Mouse (Mus musculus) kidney, postnatal 10 days (tissue): ENCODE measurements around the gene Wdcp.
"Not testable (repeated sequence)": the region's sequence is repeated elsewhere in the genome, so short reads cannot be mapped to it uniquely, and the experiment has no call there.

Experiments
- DNase-seq: peaks from one replicate; pipeline ENCODE4 v3.0.0; 2021; ENCODE audit warnings: mixed read lengths

The Wdcp gene

DNA sequence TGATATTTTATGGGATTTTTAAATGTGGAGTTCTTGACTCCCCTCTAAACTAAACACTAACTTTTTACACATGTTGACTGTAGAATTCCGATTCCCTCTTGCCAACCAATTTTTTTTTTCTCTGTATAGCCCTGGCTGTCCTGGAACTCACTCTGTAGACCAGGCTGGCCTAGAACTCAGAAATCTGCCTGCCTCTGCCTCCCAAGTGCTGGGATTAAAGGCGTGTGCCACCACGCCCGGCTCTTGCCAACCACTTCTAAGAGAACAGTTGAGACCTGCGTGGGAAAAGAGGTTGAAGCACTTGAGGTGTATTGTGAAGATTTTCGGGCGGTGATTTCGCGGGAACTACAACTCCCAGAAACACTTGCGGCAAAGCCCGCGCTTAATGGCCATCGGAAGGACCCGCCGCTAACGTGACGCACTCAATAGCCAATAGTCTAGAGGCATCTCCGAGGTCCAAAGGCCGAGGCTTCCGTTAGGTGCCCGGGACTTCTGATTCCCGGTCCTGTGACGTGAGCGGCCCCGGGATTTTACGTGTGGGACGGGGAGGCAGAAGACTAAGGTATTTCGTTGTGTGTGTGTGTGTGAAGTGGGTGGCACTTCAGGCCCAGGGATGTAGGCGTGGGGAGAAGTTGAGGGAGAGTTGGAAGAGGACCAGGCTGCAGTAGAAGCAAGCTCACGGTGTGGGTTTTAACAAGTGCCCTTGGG is at the start of gene Wdcp:
Wdcp (plus strand) TSS at position 414 of the 708 bp plus-strand sequence.
- peak; percentile 93 for DNase-seq

GRCm38 (mm10) chr12:4793718-4794117 is 49.4 kb upstream of the Wdcp start:
- peak; percentile 49 for DNase-seq

DNA sequence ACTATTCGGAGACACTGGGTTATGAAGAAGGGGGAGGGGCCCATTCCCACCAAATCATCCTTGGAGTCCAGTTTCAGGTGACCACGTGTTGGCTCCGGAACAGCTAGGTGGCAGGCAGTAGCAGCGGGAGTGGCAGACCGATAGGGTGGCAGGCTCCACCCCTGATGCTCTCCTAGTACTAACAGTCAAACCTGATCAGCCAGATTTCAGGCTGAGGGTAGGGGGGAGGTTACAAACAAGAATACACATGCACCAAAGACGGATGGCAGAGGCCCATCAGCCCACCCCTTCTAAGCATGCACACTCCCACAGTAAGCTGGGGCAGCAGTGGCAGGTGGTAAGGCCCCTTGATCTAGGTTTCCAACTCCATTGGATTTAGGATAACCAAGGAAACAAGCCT is 45.6 kb upstream of the Wdcp start:
- not testable (repeated sequence) for DNase-seq

- DNase-seq = no peak
Measured at GRCm38 (mm10) chr12:4811036-4811435, 32.1 kb upstream of the Wdcp start.

DNA sequence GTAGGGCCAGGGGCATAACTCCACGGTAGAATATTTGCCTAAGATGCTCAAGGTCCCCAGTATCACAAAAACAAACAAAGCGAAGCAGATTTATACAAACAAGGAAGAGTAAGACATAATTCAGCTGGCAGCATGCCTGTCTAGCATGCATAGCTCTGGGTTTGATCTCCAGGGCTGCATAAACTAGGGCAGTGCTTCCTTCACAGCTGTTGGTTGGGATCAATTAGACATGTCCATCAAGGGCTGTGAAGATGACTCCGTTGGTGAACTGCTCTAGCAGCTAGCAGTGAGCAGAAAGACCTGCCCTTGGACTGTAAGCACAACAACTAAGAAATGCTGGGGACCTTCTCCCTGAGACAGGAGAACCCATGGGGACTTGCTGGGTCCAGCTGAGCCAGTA is 31.4 kb upstream of the Wdcp start:
- DNase-seq = peak; percentile 15

DNA sequence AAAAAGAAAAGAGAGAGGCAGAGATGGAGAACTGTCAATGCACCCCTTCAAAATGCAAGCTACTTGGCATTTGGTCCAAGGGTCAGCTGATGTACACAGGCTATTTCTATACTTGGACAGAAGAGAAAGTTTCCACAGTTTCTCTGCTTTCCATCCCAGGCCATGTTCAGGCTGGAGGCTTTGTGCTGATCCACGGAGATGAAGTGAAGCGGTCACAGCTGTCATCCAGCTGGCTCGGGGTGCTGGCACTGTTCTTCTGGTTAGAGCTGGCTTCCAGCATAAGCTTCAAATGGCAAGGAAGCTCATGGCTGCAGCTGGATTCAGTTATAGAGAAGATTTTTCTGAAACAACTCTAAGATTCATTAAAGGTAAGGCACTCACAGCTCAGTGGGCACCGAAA is 29.5 kb upstream of the Wdcp start:
- peak; percentile 18 for DNase-seq

DNA sequence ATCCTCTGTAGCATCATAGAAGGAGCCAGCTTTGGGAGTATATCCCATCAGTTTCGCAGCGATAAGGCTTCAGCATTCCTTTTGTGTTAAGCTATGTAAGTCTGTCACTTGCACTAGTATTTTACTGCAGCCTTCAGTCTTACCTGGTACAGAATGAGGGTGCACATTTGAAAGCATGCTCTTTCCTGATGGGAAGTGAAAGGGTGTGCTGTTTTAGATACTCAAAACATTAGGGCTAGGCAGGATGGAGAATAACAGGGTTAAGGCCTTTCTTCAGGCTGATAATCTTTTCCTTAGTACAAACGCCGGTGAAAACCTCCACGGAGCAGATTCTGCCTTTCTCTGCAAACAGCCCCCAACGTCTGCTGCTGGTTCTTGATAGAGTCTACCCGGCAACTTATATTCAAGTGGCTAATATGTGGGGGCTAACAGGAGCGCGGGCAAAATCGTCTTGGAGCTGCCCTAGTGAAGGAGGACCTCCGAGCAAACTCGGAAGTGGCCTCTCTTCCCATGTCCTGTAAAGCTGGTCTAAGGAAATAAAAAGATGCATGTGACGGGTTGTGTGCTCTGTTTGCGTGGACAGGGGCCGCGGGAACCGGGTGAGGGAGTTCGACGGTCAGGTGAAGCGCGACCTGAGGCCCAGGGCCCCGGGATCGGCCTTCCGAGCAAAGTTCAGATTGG is 26.3 kb upstream of the Wdcp start:
- no peak for DNase-seq

DNA sequence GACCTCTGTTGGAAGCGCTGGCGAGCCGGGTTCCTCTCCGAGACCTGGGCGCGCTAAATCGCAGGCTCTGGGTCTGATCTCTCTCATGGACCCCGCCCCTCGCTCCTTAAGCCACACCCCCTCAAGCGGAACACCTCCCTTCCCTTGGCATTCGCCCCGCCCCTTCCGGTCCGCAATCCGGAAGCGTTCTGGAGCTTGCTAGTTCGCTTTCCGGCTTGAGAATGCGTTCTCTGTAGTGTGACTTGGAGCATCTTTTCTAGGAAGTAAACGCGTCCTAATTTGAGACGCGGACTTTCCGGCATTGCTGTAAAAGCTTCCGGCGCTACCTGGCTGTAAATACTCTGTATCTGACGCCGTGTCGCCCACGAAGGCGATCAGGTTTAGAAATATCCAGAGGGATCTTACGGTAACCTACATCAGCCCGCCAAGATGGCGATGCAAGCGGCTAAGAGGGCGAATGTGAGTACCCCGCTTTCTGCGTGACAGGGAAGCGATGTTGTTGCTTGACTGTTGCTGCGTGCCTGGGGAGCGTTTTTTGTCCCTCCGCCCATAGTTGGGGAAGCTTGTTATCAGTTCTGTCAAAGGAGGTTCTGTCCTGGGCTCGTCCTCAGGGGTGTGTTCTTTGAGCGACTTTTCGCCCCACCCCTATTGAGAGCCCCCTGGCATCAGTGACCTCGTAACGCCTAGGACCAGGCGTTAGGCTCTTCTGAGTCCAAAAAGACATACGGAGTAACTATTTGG is 25.6 kb upstream of the Wdcp start, which contains the start of gene Sf3b6:
Sf3b6 (plus strand) TSS at position 184 of the 741 bp plus-strand sequence.
- DNase-seq = peak; percentile 99

- DNase-seq = no peak
Measured at GRCm38 (mm10) chr12:4827256-4827655, 15.8 kb upstream of the Wdcp start.

- no peak for DNase-seq
Measured at GRCm38 (mm10) chr12:4836959-4837358, 6.1 kb upstream of the Wdcp start.

GRCm38 (mm10) chr12:4840010-4840409 is 3.1 kb upstream of the Wdcp start:
- DNase-seq = no peak

GRCm38 (mm10) chr12:4840741-4841140 is 2.4 kb upstream of the Wdcp start:
- DNase-seq = peak; percentile 18

DNA sequence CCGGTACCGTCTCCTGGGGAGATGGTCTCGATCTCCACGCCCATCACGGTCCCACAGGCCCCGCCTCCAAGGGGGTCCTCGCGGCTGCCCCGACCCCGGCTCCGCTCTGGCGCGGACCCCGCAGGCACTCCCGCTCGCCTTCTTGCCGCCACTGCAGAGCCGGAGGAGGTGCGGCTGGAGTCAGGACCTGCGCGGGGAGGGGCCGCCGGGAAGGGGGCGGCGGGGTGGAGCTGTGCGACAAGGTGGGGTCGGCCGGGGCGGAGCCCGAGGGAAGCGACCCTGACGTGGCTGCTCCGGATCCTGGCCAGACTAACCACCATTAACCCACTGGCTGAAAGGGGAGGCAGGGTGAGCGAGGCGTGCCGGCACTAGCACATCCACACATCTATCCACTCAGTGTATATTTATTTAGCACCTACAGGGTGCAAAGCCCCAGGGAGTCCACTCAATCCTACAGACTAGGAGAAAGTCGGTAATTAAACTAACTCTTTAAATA is 1.7 kb upstream of the Wdcp start, which contains the start of gene Fkbp1b:
Fkbp1b (minus strand) TSS at position 200 of the 496 bp plus-strand sequence.
- DNase-seq = peak; percentile 78

DNA sequence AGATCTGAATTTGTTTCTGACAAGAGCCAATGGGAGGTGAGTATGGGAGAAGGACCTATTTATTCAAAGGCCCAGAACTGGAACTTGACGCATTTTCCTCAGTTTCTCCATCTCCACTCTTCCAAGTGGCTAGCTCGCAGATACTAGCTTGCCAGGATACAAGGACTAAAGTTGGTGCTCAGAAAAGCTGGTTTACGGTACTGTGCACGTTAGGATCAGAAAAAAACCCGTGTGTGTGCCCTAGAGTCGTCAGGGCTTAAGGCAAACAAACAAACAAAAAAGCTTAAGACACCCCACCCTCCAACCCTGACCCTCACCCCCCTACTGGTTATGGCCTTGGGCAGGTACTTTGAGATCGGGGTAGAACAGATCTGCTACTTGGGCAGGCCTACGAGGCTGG is 647 bp upstream of the Wdcp start:
- no peak for DNase-seq

- DNase-seq = peak; percentile 61
Measured at GRCm38 (mm10) chr12:4843741-4844140, 638 bp downstream of the Wdcp start.

- peak; percentile 34 for DNase-seq
Measured at GRCm38 (mm10) chr12:4856160-4856559, 13.1 kb downstream of the Wdcp start.

DNA sequence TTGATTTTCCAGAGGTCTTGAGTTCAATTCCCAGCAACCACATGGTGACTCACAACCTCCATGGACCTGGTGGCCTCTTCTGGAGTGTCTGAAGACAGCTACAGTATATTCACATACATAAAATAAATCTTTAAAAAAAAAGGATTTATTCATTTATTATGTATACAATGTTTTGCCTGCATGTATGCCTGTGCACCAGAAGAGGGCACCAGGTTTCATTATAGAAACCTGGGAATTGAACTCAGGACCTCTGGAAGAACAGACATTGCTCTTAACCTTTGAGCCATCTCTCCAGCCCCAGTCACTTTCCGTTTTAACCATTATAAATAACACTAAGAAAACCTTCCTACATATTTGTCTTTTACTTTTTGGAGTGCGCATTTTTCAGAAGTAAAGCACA is 13.7 kb downstream of the Wdcp start:
- DNase-seq = no peak

DNA sequence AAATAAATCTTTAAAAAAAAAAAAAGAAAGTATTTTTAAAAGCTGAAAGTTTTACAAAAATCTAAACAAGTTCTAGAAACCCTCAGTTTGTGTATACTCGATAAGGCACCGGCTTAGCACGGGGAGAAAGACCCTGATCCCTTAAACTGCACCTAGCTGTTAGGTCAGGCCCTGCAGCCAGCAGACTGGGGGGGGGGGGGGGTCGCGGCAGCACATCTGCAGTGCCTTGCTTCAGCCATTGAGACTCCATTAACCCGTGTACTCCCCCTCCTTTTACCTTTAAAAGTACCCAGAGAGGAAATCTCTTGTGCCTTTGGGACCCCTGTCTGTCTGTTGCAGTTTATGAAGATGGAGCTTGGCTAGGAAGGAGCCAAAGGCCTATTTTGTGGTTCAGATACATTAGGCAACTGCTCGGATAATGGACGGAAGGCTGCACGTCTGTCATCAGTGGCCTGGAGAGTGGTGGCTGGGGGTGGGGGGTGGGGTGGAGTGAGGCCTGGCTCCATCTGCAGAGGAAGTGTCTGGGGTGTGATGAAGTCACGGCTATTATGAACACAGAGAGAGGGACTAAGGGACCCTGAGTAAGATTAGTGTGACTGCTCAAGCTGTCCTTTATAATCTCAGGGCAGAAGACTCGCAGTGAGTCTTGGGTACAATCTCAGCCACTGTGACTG is 16.3 kb downstream of the Wdcp start:
- DNase-seq = no peak

- DNase-seq = no peak
Measured at GRCm38 (mm10) chr12:4862672-4863071, 19.6 kb downstream of the Wdcp start.

DNA sequence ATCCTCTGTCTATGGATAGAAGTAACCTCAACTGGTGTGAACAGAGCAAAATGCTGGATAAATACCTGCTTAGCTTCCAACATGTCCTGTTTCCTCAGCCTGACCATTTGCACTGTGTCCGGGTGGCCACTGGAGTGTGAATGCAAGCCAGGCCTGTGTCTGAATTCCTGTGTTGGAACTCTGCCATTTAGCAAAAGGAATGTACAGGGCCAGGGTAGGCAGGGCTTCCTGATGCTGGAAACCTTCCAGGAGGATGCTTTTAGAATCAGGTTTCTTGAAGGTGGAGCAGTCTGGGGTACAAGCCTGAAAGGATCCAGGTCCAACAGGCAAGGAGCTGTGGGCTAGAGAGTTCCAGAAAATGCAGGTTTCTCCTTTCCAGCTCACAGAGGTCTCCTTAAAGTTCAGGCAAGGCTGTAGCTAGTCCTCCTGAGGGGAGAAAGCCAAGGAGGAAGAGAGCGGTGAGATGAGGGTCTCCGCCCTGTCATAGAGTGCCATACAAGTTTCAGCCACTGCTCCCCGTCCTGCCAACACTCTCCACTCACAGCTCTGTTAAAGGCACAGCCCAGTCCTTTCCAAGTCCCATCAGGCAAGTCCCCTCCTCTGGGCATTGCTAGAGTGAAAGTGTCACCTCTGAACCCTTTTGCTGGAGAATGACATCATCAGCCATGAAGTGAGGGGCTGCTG is 20.7 kb downstream of the Wdcp start:
- peak; percentile 76 for DNase-seq

DNA sequence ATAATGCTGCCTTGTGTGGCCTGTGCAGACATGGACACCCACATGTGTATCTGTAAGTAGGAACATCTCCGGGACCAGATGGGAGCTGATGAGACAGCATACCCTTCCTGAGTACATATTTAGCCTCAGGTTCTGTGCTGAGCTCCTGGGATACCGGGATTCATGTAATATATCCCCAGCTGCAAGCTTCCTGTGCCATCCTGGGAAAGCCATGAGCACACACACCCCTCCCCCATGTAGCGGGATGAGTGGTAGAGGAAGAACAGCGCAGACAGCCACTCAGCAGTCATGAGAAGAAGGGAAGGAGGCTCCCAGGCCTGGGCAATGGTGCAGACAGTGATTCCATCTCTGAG is 21.2 kb downstream of the Wdcp start:
- no peak for DNase-seq

- DNase-seq = no peak
Measured at GRCm38 (mm10) chr12:4868924-4869323, 25.8 kb downstream of the Wdcp start.
